Mouse (Mus musculus): Measurements from ENCODE around the gene Slc6a15.

Slc6a15 gene

GRCm38 (mm10) chr10:103367371-103368295 lies at the start of gene Slc6a15:
Gene Slc6a15, plus strand, starts transcription at chr10:103367783.
- peak; percentile 67 for DNase-seq

DNA sequence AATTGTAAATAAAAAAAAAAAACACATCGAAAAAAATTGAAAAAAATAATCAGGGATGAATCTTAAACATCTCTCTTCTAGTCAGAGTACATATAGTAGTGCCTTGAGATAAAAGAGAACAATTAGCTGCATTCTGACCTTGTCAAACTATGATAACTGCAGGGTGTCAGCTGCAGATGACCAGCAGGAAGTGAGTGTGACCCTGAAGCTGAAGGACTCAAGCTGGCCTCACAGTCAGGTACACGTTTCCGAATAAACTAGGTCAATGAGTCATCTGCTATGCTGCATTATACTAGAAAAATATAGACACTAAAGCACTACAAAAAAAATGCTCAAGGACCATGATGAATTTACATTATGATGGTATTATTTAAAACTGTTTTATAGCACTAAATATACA lies 45.6 kb upstream of the Slc6a15 start:
- DNase-seq: no peak

DNA sequence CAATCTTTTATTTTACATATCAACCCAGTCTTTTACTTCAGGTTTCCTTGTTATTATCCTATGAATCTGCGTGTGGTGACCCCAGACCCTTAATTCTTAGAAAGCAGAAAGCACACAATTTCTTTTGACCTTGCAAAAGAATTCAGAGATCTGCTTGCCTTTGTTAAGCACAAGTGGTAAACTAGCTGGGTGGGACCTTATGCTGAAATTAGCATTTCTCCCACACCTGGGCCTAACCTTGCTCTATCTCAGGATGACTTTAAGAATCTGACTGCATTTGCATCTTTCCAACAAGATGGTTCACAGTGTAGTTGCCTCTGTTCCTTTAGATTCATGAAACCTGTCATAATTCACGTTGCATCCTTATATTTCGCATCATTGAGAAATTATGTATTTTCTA lies 44.2 kb upstream of the Slc6a15 start:
- no peak for DNase-seq

DNA sequence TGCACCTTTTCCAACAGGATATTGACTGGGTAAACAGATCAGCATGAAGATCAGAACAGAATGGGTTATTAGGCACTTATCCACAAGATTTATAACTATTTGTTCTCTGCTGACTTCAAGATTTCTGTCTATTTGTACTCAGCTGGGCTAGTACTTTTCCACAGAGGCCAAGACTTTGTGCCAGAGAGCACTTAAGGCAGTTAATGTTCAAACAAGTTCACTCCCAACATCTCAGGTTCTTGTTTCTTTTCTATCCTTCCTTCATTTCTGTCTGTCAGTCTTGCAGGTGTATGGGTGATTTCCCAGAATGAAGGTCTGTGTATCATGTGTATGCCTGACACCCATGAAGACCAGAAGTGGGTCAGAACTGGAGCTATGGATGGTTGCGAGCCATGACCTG lies 33.3 kb upstream of the Slc6a15 start:
- no peak for DNase-seq

DNA sequence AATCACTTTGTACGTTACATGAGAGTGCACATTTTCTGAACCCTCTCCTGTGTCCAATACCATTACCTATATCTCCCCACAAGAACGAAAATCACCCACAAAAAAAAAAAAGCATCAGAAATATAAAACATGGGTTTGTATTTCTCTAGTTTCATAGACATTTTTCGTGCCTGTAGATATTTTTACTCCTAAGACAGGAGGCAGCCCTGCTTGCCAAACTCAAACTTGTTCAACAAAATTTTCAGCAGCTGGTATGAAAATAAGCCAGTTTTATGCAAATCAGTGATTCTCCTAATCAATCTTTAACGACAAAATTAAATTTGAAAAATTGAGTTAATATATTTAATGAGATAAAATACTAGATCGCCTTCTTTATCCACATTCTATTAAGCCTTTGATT lies 27.7 kb upstream of the Slc6a15 start:
- DNase-seq: no peak

DNA sequence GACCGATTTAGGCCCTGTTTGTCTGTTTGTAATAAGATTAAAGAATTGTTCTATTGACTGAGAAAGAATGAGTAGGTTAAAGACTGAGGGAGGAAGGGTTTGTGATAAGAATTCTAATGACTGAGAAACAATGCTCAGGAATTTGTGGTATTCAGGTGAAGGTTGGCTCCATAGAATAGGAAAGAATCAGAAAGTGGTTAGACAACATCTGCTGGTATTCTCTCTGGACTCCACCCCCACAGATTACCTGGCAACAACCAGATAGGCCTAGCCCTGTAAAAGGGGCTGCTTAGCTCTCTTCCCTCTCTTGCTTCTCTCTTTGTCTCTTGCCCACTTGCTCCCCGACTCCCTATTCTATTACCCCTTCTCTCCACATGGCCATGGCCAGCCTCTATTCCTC lies 20.8 kb upstream of the Slc6a15 start:
- DNase-seq: no peak

GRCm38 (mm10) chr10:103368296-103369080 lies 905 bp downstream of the Slc6a15 start:
- DNase-seq: peak; percentile 66

GRCm38 (mm10) chr10:103369081-103369420 lies 1.5 kb downstream of the Slc6a15 start:
- peak; percentile 67 for DNase-seq

GRCm38 (mm10) chr10:103402171-103402570 lies 34.6 kb downstream of the Slc6a15 start:
- no peak for DNase-seq

- no peak for DNase-seq
Observed at GRCm38 (mm10) chr10:103427717-103428116, 60.1 kb downstream of the Slc6a15 start.

GRCm38 (mm10) chr10:103442588-103442987 lies 75.0 kb downstream of the Slc6a15 start:
- no peak for DNase-seq

GRCm38 (mm10) chr10:103443070-103443469 lies 75.5 kb downstream of the Slc6a15 start:
- DNase-seq: peak; percentile 5

- DNase-seq: no peak
Observed at GRCm38 (mm10) chr10:103448340-103448739, 80.8 kb downstream of the Slc6a15 start.

GRCm38 (mm10) chr10:103457896-103458295 lies 90.3 kb downstream of the Slc6a15 start:
- DNase-seq: no peak

All from right cerebral cortex, postnatal 25 days (tissue).